Mouse (Mus musculus) heart, adult 2 months (tissue): ENCODE measurements around the gene Ggcx. TPM values are rescaled to one million over a fixed set of nuclear protein-coding genes. Genes with fewer than 3 reads are reported as not detected.
"Not testable (repeated sequence)": the region's sequence is repeated elsewhere in the genome, so short reads cannot be mapped to it uniquely, and the experiment has no call there.

Source experiments
- DNase-seq, 2 experiments: peaks; one replicate each; pipeline ENCODE4 v3.0.0; 2021
- H3K27ac ChIP-seq: fragments of 200-600 bp; 2 replicates; pipeline ENCODE4 v1.8.1; 2022
- H3K27me3 ChIP-seq: fragments of 200-500 bp; 2 replicates; pipeline ENCODE4 v1.6.1; 2012; ENCODE audit warnings: mild to moderate bottlenecking, low read length, inconsistent platforms, mixed read lengths; ENCODE audit not compliant: control insufficient read depth, insufficient read depth
- H3K36me3 ChIP-seq: fragments of 200-500 bp; 2 replicates; pipeline ENCODE4 v1.6.1; 2012; ENCODE audit warnings: low read length, inconsistent platforms; ENCODE audit not compliant: control insufficient read depth, insufficient read depth
- H3K4me1 ChIP-seq: fragments of 200-500 bp; 2 replicates; pipeline ENCODE4 v1.6.1; 2011; ENCODE audit warnings: low read length; ENCODE audit not compliant: control insufficient read depth, insufficient read depth
- H3K4me3 ChIP-seq: fragments of 200-600 bp; 2 replicates; pipeline ENCODE4 v1.8.1; 2022
- H3K79me2 ChIP-seq: fragments of 200-500 bp; replicated peaks from 2 replicates; pipeline ENCODE4 v1.6.1; 2012; ENCODE audit warnings: mild to moderate bottlenecking, inconsistent platforms, low read length, moderate library complexity, mixed read lengths; ENCODE audit not compliant: control insufficient read depth, insufficient read depth
- H3K9ac ChIP-seq: fragments of 200-500 bp; 2 replicates; pipeline ENCODE4 v1.6.1; 2012; ENCODE audit warnings: low read depth, mild to moderate bottlenecking, control low read depth, inconsistent platforms, low read length, mixed read lengths
- CTCF ChIP-seq: fragments of 200-600 bp; IDR thresholded peaks from 2 replicates; pipeline ENCODE4 v1.8.1; 2022; ENCODE audit warnings: antibody characterized with exemption, mild to moderate bottlenecking, moderate library complexity
- EP300 ChIP-seq: fragments of 200-500 bp; IDR thresholded peaks from 2 replicates; pipeline ENCODE4 v1.6.1; 2011; ENCODE audit warnings: low read depth, low read length, control low read depth; ENCODE audit not compliant: insufficient read depth
- POLR2A ChIP-seq: fragments of 200-500 bp; IDR thresholded peaks from 2 replicates; pipeline ENCODE4 v1.6.1; 2011; ENCODE audit warnings: mild to moderate bottlenecking, low read depth, low read length, control low read depth; ENCODE audit not compliant: insufficient read depth
- WGBS: fragments of 180-500 bp; shearing (Covaris S2); methylation state at CpG from one replicate; pipeline ENCODE4 v1.1.7; 2018; 5-methylcytosine and 5-hydroxymethylcytosine counted together
- intact Hi-C: fragments of 180-260 bp; cut with DNase I; formaldehyde crosslinking; loops from one replicate; pipeline ENCODE4 v1.15.1; 2025
- polyA plus RNA-seq: library from polyadenylated mRNA; depleted of rRNA; stranded (reverse); fragments of >200 nt; gene quantifications from 2 replicates; pipeline ENCODE4 v1.2.3, GENCODE M21; 2012; rRNA removed
- total RNA-seq, 2 experiments: library from RNA; stranded (reverse); gene quantifications; 2 replicates each; pipeline ENCODE4 v1.2.3; 2021

Ggcx gene
- total and polyA plus RNA-seq, 3 experiments: 19.3 to 32.5 (median 30.4) TPM

GRCm38 (mm10) chr6:72477621-72478020 lies 63.5 kb downstream of the Ggcx start:
- Histone ChIP-seq H3K9ac (no peak overlapping the region), H3K36me3 (no peaks in the 10 kb centered on the region), H3K4me1 (peaks cover 12% of the 10 kb centered on the region), H3K4me3 (no peak overlapping the region), H3K27ac (no peak overlapping the region; the same call in 1 of the 2 replicates), H3K27me3 (no peaks in the 10 kb centered on the region), H3K79me2 (no peaks in the 10 kb centered on the region)
- peak in 1 of 2 experiments; percentile 40 for DNase-seq
- intact Hi-C loops: no loop called here
- WGBS: 51% methylated on average over 3 of the region's 3 CpGs
- TF ChIP-seq CTCF: no peak
- TF ChIP-seq POLR2A: no peak
- no peak for TF ChIP-seq EP300

GRCm38 (mm10) chr6:72478691-72479090 lies 64.6 kb downstream of the Ggcx start:
- not testable (repeated sequence) for H3K4me1 ChIP-seq, H3K36me3 ChIP-seq

GRCm38 (mm10) chr6:72479645-72480421 lies 65.7 kb downstream of the Ggcx start:
- H3K79me2 ChIP-seq: no peaks in the 10 kb centered on the region
- H3K27me3 ChIP-seq: no peaks in the 10 kb centered on the region
- H3K4me3 ChIP-seq: no peak overlapping the region
- 78% methylated on average over 12 of the region's 12 CpGs for WGBS
- no peak for DNase-seq
- no peaks in the 10 kb centered on the region for H3K36me3 ChIP-seq
- no peak overlapping the region for H3K9ac ChIP-seq
- H3K27ac ChIP-seq: no peak overlapping the region
- no peak for TF ChIP-seq CTCF
- no peak for TF ChIP-seq EP300
- H3K4me1 ChIP-seq: peaks cover 3% of the 10 kb centered on the region
- intact Hi-C loops: no loop called here

More at GRCm38 (mm10) chr6:72478691-72479090, 64.6 kb downstream of the Ggcx start:
- H3K79me2 ChIP-seq, H3K9ac ChIP-seq, H3K4me3 ChIP-seq, DNase-seq, H3K27ac ChIP-seq, intact Hi-C loops, H3K27me3 ChIP-seq: not testable (repeated sequence)
- WGBS: 86% methylated on average over 3 of the region's 3 CpGs

GRCm38 (mm10) chr6:72480422-72480702 lies 66.3 kb downstream of the Ggcx start:
- 56% methylated on average over 2 of the region's 2 CpGs for WGBS
- H3K27ac ChIP-seq: no peak overlapping the region
- no peaks in the 10 kb centered on the region for H3K27me3 ChIP-seq
- H3K9ac ChIP-seq: no peak overlapping the region
- TF ChIP-seq EP300: no peak
- no peak for TF ChIP-seq CTCF
- TF ChIP-seq POLR2A: no peak
- H3K4me1 ChIP-seq: peaks cover 3% of the 10 kb centered on the region
- H3K36me3 ChIP-seq: no peaks in the 10 kb centered on the region
- H3K79me2 ChIP-seq: no peaks in the 10 kb centered on the region
- intact Hi-C loops: no loop called here
- no peak for DNase-seq
- H3K4me3 ChIP-seq: no peak overlapping the region

Other genes with a start within 250 kb of the Ggcx start
- gene Atoh8, start 178.7 kb upstream of the Ggcx start, total RNA-seq: 10 to 100 TPM; 11.0 to 13.5 TPM
- 9.3 and 12.7 TPM in 2 replicates for gene Atoh8, start 178.7 kb upstream of the Ggcx start, polyA plus RNA-seq
- gene Sftpb, start 109.7 kb upstream of the Ggcx start, total RNA-seq: not detected
- 9.1 TPM in 1 of 2 replicates, not detected in the other for gene Sftpb, start 109.7 kb upstream of the Ggcx start, polyA plus RNA-seq
- gene Usp39, start 69.1 kb upstream of the Ggcx start, total RNA-seq: 10 to 100 TPM; 14.9 to 17.7 TPM
- 11.4 and 19.0 TPM in 2 replicates for gene Usp39, start 69.1 kb upstream of the Ggcx start, polyA plus RNA-seq
- gene 0610030E20Rik, start 67.0 kb upstream of the Ggcx start, total RNA-seq: 1 to 10 TPM; 8.2 to 9.1 TPM
- 8.7 and 13.6 TPM in 2 replicates for gene 0610030E20Rik, start 67.0 kb upstream of the Ggcx start, polyA plus RNA-seq
- gene Tmem150a, start 58.9 kb upstream of the Ggcx start, total RNA-seq: 10 to 100 TPM; 22.7 to 22.8 TPM
- gene Tmem150a, start 58.9 kb upstream of the Ggcx start, polyA plus RNA-seq: 79.2 and 86.9 TPM in 2 replicates
- 10 to 100 TPM; 36.0 to 40.7 TPM for gene Rnf181, start 47.4 kb upstream of the Ggcx start, total RNA-seq
- gene Rnf181, start 47.4 kb upstream of the Ggcx start, polyA plus RNA-seq: 44.0 and 56.6 TPM in 2 replicates
- 10 to 100 TPM; 49.3 to 58.3 TPM for gene Vamp5, start 33.8 kb upstream of the Ggcx start, total RNA-seq
- gene Vamp5, start 33.8 kb upstream of the Ggcx start, polyA plus RNA-seq: 99.6 and 116 TPM in 2 replicates
- 10 to 100 TPM; 69.3 to 78.8 TPM for gene Vamp8, start 23.6 kb upstream of the Ggcx start, total RNA-seq
- 85.6 and 112 TPM in 2 replicates for gene Vamp8, start 23.6 kb upstream of the Ggcx start, polyA plus RNA-seq
- 100 to 1,000 TPM; 129 to 151 TPM for gene Mat2a, start 25.2 kb downstream of the Ggcx start, total RNA-seq
- 93.0 and 162 TPM in 2 replicates for gene Mat2a, start 25.2 kb downstream of the Ggcx start, polyA plus RNA-seq
- gene Sh2d6, start 107.4 kb downstream of the Ggcx start, total RNA-seq: not detected
- 0.21 TPM in 1 of 2 replicates, not detected in the other for gene Sh2d6, start 107.4 kb downstream of the Ggcx start, polyA plus RNA-seq
- 10 to 100 TPM in 1 of 2 experiments, 1 to 10 TPM in 1; 9.5 to 10.8 TPM for gene Capg, start 130.1 kb downstream of the Ggcx start, total RNA-seq
- gene Capg, start 130.1 kb downstream of the Ggcx start, polyA plus RNA-seq: 12.6 and 16.1 TPM in 2 replicates
- gene Elmod3, start 184.1 kb downstream of the Ggcx start, total RNA-seq: 10 to 100 TPM; 12.8 to 16.5 TPM
- 25.5 and 32.8 TPM in 2 replicates for gene Elmod3, start 184.1 kb downstream of the Ggcx start, polyA plus RNA-seq
- 100 to 1,000 TPM; 155 to 181 TPM for gene Retsat, start 184.2 kb downstream of the Ggcx start, total RNA-seq
- gene Retsat, start 184.2 kb downstream of the Ggcx start, polyA plus RNA-seq: 57.1 and 83.3 TPM in 2 replicates
- 10 to 100 TPM; 60.1 to 68.0 TPM for gene Tgoln1, start 202.7 kb downstream of the Ggcx start, total RNA-seq
- gene Tgoln1, start 202.7 kb downstream of the Ggcx start, polyA plus RNA-seq: 29.0 and 55.7 TPM in 2 replicates